Mouse (Mus musculus) hindbrain, embryonic 14.5 days (tissue): ENCODE measurements around the gene Xiap. TPM values are rescaled to one million over a fixed set of nuclear protein-coding genes. Genes with fewer than 3 reads are reported as not detected.

Source experiments
- ATAC-seq: fragments of 200-750 bp; cut with Nextera tagmentation; 2 replicates; pipeline ENCODE4 v1.8.0; 2017; ENCODE audit warnings: moderate number of reproducible peaks, mild to moderate bottlenecking, moderate TSS enrichment, moderate library complexity; ENCODE audit not compliant: low FRiP score
- DNase-seq: peaks from one replicate; pipeline ENCODE4 v3.0.0-alpha.2; 2015; ENCODE audit warnings: low spot score
- H3K27ac ChIP-seq: fragments of 300-500 bp; sonication (generic); 2 replicates; pipeline ENCODE4 v1.5.1; 2014; ENCODE audit warnings: mild to moderate bottlenecking, moderate library complexity
- H3K27me3 ChIP-seq: fragments of 300-500 bp; sonication (generic); 2 replicates; pipeline ENCODE4 v1.6.1; 2014; ENCODE audit warnings: mild to moderate bottlenecking, low read length, mixed read lengths; ENCODE audit not compliant: control insufficient read depth, insufficient read depth
- H3K36me3 ChIP-seq: fragments of 300-500 bp; sonication (generic); replicated peaks from 2 replicates; pipeline ENCODE4 v1.6.1; 2014; ENCODE audit not compliant: control insufficient read depth, insufficient read depth
- H3K4me1 ChIP-seq: fragments of 300-500 bp; sonication (generic); replicated peaks from 2 replicates; pipeline ENCODE4 v1.6.1; 2014; ENCODE audit warnings: antibody characterized with exemption, low read length, mixed read lengths; ENCODE audit not compliant: control insufficient read depth, insufficient read depth
- H3K4me2 ChIP-seq: fragments of 300-500 bp; sonication (generic); replicated peaks from 2 replicates; pipeline ENCODE4 v1.6.1; 2014; ENCODE audit warnings: mild to moderate bottlenecking, moderate library complexity
- H3K4me3 ChIP-seq: fragments of 300-500 bp; sonication (generic); replicated peaks from 2 replicates; pipeline ENCODE4 v1.5.1; 2014; ENCODE audit warnings: mild to moderate bottlenecking, low read length
- H3K9ac ChIP-seq: fragments of 300-500 bp; sonication (generic); 2 replicates; pipeline ENCODE4 v1.6.1; 2014
- H3K9me3 ChIP-seq: fragments of 300-500 bp; sonication (generic); 2 replicates; pipeline ENCODE4 v1.6.1; 2016; ENCODE audit warnings: low read length; ENCODE audit not compliant: control insufficient read depth
- WGBS: fragments of 180-500 bp; shearing (Covaris S2); extraction: QIAGEN DNeasy Blood & Tissue Kit; methylation state at CpG from one replicate; pipeline ENCODE4 v1.1.7; 2014; 5-methylcytosine and 5-hydroxymethylcytosine counted together
- polyA plus RNA-seq: library from polyadenylated mRNA; unstranded; fragments of >200 nt; fragmentation: Nextera tagmentation; extraction: Ambion mirVana; gene quantifications from 2 replicates; pipeline ENCODE4 v1.2.1, GENCODE M21; 2014

Xiap gene
- polyA plus RNA-seq, 1 experiment from 2014 or later: 14.7 TPM

DNA sequence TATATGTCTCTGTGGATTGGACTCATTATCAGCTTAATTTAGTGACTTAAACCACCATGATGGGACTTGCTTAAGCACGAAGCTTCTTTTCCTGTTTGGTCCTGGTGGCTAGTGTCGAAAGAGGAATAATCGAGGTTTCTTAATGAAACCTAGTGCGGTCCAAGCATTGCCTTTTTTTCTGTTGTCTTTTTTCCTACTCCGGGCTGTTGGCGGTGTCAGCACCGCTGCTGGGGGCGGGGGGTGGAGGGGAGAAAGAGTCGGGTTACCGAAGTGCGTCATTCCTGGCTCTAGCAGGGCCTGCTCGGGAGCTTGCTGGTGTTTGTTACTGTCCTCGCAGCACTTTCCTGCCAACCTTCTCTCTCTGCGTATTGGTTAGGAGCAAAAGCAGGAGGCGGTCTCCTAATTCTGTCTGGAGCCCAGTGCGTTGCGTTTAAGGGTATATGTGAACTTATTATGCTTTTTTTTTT, 92.5 kb downstream of the Xiap start:
- no peaks in the 10 kb centered on the region for H3K27me3 ChIP-seq
- 24% methylated on average over 17 of the region's 17 CpGs for WGBS
- peak overlapping the region; percentile 57 for H3K4me2 ChIP-seq
- H3K9me3 ChIP-seq: no peaks in the 10 kb centered on the region
- peak overlapping the region; percentile 65 for H3K4me3 ChIP-seq
- DNase-seq (peak; percentile 65), ATAC-seq (peak; percentile 58)
- H3K36me3 ChIP-seq: no peaks in the 10 kb centered on the region
- H3K9ac ChIP-seq: peak overlapping the region; percentile 63
- H3K4me1 ChIP-seq: no peaks in the 10 kb centered on the region
- H3K27ac ChIP-seq: peak overlapping the region; percentile 84

DNA sequence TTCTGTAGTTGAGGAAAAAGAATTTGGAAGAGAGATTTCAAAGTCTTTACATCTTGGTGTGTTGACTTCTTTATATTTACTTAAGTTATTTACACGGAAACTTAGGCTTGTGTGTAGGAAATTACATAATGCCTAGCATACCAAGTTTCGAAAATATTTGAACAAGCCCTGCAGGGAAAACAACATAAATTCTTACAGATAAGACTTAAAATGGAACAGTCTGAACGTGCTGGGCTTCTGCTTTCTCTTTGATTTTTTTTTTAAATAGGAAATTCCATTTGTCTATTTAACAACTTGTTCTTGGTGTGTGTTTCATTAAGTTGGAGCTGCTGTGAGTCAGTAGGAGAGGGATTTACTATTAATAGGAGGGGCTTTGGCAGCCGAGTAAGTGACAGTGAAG, 93.6 kb downstream of the Xiap start:
- WGBS: 31% methylated on average over 4 of the region's 4 CpGs
- no peak for ATAC-seq
- Histone ChIP-seq H3K4me2 (peak overlapping the region; percentile 57), H3K4me3 (peak overlapping the region; percentile 65; the same call in 1 of the 2 replicates), H3K9ac (no peak overlapping the region), H3K4me1 (no peaks in the 10 kb centered on the region), H3K36me3 (no peaks in the 10 kb centered on the region), H3K27me3 (no peaks in the 10 kb centered on the region), H3K27ac (no peak overlapping the region), H3K9me3 (no peaks in the 10 kb centered on the region)
- DNase-seq: no peak

Other genes with a start within 250 kb of the Xiap start
- gene Thoc2, start 139.0 kb upstream of the Xiap start, polyA plus RNA-seq: 84.7 and 99.9 TPM in 2 replicates
- 29.4 and 30.2 TPM in 2 replicates for gene Stag2, start 89.6 kb downstream of the Xiap start, polyA plus RNA-seq